Mouse (Mus musculus): ENCODE data around the gene Ankrd33b.

Ankrd33b gene

GRCm38 (mm10) chr15:31367481-31368200 lies at the start of gene Ankrd33b:
TSS of gene Ankrd33b (minus strand) at chr15:31367726.
- DNase-seq (ENCODE audit: low read depth, low spot score) = no peak

GRCm38 (mm10) chr15:31415181-31415580 lies 47.7 kb upstream of the Ankrd33b start:
- no peak for DNase-seq (ENCODE audit: low read depth, low spot score)

DNA sequence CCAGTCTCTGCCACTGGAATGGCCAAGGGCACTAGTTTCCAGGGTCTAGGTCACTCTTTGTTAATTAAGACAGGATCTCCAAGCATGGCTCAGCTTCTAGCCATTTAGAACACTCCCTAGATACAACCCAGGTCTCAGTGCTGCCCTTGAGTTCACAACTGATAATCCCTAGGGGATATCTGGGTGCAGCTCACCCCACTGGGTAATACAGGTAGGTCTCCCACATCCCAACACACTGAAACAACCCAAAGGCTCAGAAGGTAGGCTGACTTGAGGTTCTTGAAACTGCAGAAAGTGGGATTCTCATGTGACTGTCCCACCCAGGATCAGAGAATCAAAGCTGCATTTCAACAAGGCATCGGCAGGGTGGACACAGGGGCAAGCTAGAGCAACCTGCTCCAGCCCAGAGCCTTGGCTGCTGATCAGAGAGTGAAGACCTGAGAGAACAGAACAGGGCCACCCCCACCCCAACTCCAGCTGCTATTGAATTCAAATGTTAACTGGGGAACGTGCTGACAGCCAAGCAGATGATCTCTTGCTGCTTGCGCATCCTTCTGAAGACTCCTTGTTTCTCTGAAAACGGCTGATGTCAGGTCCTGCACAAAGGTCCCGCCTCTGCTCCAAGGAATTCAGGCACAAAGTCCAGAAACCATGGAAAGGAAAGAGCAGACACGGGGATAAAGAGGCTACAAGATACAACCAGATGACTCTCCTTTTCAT lies 46.8 kb upstream of the Ankrd33b start:
- DNase-seq (ENCODE audit: low read depth, low spot score) = no peak

DNA sequence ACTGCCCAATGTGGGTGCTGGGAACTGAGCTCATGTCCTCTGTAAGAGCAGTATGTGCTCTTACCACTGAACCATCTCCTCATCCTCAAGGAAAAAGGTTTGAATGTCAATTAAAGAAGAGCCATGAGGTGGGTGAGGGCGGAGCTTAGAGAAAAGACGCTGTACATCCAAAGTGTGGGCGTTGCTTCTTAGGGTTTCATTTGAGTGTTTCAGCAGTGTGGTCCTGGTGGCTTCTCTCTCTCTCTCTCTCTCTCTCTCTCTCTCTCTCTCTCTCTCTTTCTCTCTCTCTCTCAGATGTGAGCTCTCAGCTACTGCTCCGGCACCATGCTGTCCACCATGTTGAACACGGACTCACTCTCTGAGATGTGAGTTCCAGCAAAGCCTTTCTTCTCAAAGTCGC lies 46.1 kb upstream of the Ankrd33b start:
- no peak for DNase-seq (ENCODE audit: low read depth, low spot score)

GRCm38 (mm10) chr15:31412933-31413332 lies 45.4 kb upstream of the Ankrd33b start:
- no peak for DNase-seq (ENCODE audit: low read depth, low spot score)

- no peak for DNase-seq (ENCODE audit: low read depth, low spot score)
Measured at GRCm38 (mm10) chr15:31412436-31412835, 44.9 kb upstream of the Ankrd33b start.

GRCm38 (mm10) chr15:31407490-31407889 lies 40.0 kb upstream of the Ankrd33b start:
- no peak for DNase-seq (ENCODE audit: low read depth, low spot score)

DNA sequence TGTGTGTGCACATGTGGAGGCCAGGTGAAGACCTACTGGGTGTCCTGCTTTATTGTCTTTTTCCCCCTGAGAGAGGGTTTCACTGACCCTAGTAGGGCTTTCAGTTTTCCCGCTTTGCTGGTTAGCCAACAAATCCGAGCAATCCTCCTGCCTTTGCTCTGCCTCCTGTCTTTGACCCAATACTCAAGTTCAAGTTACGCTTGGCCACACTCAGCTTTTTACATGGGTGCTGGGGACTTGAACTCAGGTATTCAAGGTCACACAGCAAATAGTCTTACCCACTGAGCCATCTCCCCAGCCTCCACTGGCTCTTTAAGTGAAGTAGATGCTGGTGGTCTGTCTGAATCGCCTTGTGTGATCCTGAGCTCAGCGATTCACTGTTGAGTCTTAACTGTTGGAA lies 39.4 kb upstream of the Ankrd33b start:
- DNase-seq (ENCODE audit: low read depth, low spot score) = no peak

- no peak for DNase-seq (ENCODE audit: low read depth, low spot score)
Measured at GRCm38 (mm10) chr15:31404346-31404745, 36.8 kb upstream of the Ankrd33b start.

DNA sequence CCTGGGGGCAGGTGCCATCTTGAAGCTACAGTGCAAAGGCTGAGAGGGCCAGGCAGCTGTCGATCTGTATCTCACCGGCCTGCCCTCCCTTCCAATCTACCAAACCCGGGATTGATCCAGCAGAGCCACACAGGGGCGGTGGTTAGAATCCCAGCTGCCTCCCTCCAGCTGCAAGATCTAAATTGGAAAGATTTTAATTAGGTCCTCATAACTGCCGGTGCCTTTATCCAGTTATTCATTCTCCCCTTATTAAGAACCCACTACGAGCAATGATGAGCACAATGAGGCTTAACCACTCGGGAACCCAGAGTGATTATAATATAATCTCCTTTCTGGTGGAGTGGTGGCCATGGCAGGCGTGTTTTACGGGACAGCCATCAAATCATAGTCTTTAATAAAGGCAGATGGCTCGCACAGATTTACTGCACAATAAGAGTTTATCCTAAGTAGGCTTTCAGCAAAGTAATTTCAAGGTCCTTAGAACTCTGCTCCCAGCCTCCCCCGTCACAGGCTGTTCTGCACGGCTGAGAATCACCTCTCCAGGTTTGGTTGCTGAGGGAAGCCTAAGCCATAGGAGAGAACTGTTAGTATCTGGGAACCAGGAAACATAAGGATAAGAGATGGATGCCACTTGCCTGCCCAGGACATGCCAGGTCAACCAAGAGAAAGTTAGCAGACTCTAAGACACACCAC lies 34.8 kb upstream of the Ankrd33b start:
- no peak for DNase-seq (ENCODE audit: low read depth, low spot score)

DNA sequence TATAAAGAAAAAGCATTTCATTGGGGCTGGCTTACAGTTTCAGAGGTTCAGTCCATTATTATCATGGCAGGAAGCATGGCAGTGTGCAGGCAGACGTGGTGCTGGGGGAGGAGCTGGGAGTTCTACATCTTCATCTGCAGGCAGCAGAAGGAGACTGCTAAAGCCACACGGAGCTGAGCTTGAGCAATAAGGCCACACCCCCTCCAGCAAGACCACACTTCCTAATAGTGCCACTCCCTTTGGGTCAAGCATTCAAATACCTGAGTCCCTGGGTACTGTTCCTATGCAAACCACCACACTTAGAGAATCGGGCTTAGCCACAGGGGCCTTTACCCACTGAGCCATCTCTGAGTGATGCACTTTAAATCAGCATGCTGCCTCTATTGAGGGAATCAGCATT lies 33.4 kb upstream of the Ankrd33b start:
- no peak for DNase-seq (ENCODE audit: low read depth, low spot score)

GRCm38 (mm10) chr15:31398769-31399168 lies 31.2 kb upstream of the Ankrd33b start:
- no peak for DNase-seq (ENCODE audit: low read depth, low spot score)

- no peak for DNase-seq (ENCODE audit: low read depth, low spot score)
Measured at GRCm38 (mm10) chr15:31397379-31397778, 29.9 kb upstream of the Ankrd33b start.

- no peak for DNase-seq (ENCODE audit: low read depth, low spot score)
Measured at GRCm38 (mm10) chr15:31396755-31397154, 29.2 kb upstream of the Ankrd33b start.

GRCm38 (mm10) chr15:31395986-31396385 lies 28.5 kb upstream of the Ankrd33b start:
- no peak for DNase-seq (ENCODE audit: low read depth, low spot score)

- DNase-seq (ENCODE audit: low read depth, low spot score) = no peak
Measured at GRCm38 (mm10) chr15:31393402-31393801, 25.9 kb upstream of the Ankrd33b start.

DNA sequence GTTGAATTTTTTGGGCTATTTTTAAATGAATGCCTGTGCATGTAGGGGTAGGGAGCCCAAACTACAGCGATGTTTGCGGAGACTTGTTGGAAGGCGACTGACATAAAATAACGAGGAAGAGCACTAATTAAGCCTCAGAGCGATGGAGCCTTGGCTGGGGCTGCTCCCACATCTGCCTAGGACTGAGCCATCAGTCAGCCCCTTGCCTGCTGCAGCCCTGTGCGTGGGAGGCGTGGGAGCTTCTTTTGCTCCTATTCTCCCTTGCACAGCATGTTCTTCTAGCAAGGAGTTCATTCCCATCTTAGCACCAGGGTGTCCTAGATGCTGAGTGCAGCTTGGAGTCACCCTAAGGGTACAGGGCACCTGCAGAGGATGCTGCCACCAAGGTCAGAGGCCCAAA lies 25.2 kb upstream of the Ankrd33b start:
- DNase-seq (ENCODE audit: low read depth, low spot score) = no peak

GRCm38 (mm10) chr15:31392135-31392534 lies 24.6 kb upstream of the Ankrd33b start:
- no peak for DNase-seq (ENCODE audit: low read depth, low spot score)

- no peak for DNase-seq (ENCODE audit: low read depth, low spot score)
Measured at GRCm38 (mm10) chr15:31381936-31382468, 14.5 kb upstream of the Ankrd33b start.

- no peak for DNase-seq (ENCODE audit: low read depth, low spot score)
Measured at GRCm38 (mm10) chr15:31379471-31379870, 11.9 kb upstream of the Ankrd33b start.

- DNase-seq (ENCODE audit: low read depth, low spot score) = no peak
Measured at GRCm38 (mm10) chr15:31375212-31375611, 7.7 kb upstream of the Ankrd33b start.

- DNase-seq (ENCODE audit: low read depth, low spot score) = no peak
Measured at GRCm38 (mm10) chr15:31369125-31369612, 1.6 kb upstream of the Ankrd33b start.

Data from c-Kit-negative CD71-positive TER-119-positive erythroid progenitor cells, embryonic 14.5 days (primary cell).